Mouse (Mus musculus) kidney, embryonic 16.5 days (tissue): ENCODE measurements around the gene Samd4. TPM values are rescaled to one million over a fixed set of nuclear protein-coding genes. Genes with fewer than 3 reads are reported as not detected.

Experiments
- ATAC-seq: fragments of 200-750 bp; cut with Nextera tagmentation; 2 replicates; pipeline ENCODE4 v1.8.0; 2017; ENCODE audit warnings: moderate TSS enrichment; ENCODE audit not compliant: low FRiP score, low TSS enrichment
- H3K27ac ChIP-seq: fragments of 300-500 bp; sonication (generic); 2 replicates; pipeline ENCODE4 v1.5.1; 2014; ENCODE audit warnings: low read length
- H3K27me3 ChIP-seq: fragments of 300-500 bp; sonication (generic); 2 replicates; pipeline ENCODE4 v1.6.1; 2014; ENCODE audit warnings: low read length, control low read depth, mixed read lengths; ENCODE audit not compliant: insufficient read depth
- H3K36me3 ChIP-seq: fragments of 300-500 bp; sonication (generic); 2 replicates; pipeline ENCODE4 v1.6.1; 2014; ENCODE audit warnings: low read length, control low read depth, mixed read lengths; ENCODE audit not compliant: insufficient read depth
- H3K4me1 ChIP-seq: fragments of 300-500 bp; sonication (generic); 2 replicates; pipeline ENCODE4 v1.6.1; 2014; ENCODE audit warnings: low read length, control low read depth, mixed read lengths; ENCODE audit not compliant: insufficient read depth
- H3K4me2 ChIP-seq: fragments of 300-500 bp; sonication (generic); replicated peaks from 2 replicates; pipeline ENCODE4 v1.6.1; 2014; ENCODE audit warnings: low read depth, low read length
- H3K4me3 ChIP-seq: fragments of 300-500 bp; sonication (generic); 2 replicates; pipeline ENCODE4 v1.5.1; 2014; ENCODE audit warnings: mild to moderate bottlenecking, low read length
- H3K9ac ChIP-seq: fragments of 300-500 bp; sonication (generic); replicated peaks from 2 replicates; pipeline ENCODE4 v1.6.1; 2014; ENCODE audit warnings: low read length
- H3K9me3 ChIP-seq: fragments of 300-500 bp; sonication (generic); 2 replicates; pipeline ENCODE4 v1.6.1; 2016; ENCODE audit warnings: low read length, control low read depth
- WGBS: fragments of 180-500 bp; shearing (Covaris S2); extraction: QIAGEN DNeasy Blood & Tissue Kit; methylation state at CpG from one replicate; pipeline ENCODE4 v1.1.7; 2014; 5-methylcytosine and 5-hydroxymethylcytosine counted together
- polyA plus RNA-seq: library from polyadenylated mRNA; unstranded; fragments of >200 nt; fragmentation: Nextera tagmentation; extraction: Ambion mirVana; gene quantifications from 2 replicates; pipeline ENCODE4 v1.2.1, GENCODE M21; 2015

Gene Samd4
- polyA plus RNA-seq, 1 experiment from 2014 or later: 4.6 TPM

DNA sequence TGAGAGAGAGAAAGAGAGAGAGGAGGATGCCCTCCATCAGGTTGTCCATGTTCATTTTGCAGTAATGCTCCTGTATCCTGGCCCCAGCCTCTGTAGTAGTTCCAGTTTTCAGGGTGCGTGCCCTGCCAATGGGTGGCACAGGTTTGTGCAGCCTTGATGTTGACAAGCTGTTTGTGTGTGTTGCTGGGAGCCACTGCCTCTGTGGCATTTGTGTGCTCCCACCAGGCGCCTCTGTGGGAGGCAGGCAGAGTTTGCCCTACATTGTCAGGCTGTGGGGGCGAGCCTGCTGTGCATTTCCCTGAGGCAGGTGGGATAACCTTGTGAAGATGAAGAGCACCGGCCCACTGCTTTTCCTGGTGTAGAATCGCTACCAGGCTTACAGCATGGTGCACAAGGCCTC, 37.8 kb downstream of the Samd4 start:
- H3K4me1 ChIP-seq: peaks cover 3% of the 10 kb centered on the region; the same call in 1 of the 2 replicates
- no peak overlapping the region for H3K4me2 ChIP-seq
- H3K9ac ChIP-seq: no peak overlapping the region
- no peaks in the 10 kb centered on the region for H3K9me3 ChIP-seq
- ATAC-seq: no peak
- no peak overlapping the region for H3K27ac ChIP-seq
- H3K4me3 ChIP-seq: no peak overlapping the region
- H3K27me3 ChIP-seq: no peaks in the 10 kb centered on the region
- no peaks in the 10 kb centered on the region for H3K36me3 ChIP-seq
- WGBS: 77% methylated on average over 5 of the region's 5 CpGs

DNA sequence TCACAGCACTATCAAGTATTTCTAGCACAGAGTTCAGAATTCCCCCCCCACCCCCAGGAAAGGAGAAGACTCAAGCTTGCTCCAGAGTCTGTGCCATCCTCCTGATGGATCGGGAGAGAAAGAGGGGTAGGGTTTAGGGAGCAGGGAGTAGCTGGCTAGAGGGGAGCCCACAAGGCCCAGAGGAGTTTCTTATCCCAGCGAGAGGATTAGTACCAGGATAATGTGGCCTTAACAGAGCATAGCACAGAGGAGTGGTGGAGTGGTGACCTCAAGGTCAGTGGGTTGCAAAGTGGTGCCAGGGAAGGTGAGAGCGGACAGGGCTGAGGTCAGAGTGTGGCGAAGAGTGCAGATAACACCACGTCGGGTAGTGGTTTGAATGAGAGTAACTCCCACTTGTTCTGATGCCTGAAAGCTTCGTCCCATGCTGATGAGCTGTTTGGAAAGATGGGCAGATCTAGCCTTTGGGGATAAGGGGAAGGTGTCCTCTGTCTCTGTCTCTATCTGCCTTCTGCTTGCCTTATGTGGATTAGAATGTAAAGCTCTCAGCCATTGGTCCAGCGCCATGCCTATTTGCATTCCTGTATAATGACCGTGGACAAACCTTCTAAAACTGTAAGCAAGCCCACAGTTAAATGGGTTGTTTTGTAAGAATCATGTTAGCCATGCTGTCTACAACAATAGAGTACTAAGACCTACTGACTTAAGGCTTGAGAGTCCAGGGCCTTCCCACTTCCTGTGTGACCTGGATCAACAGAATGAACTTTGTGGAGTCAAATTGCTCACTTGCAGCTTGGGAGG, 38.7 kb downstream of the Samd4 start:
- Histone ChIP-seq H3K4me1 (peaks cover 3% of the 10 kb centered on the region; the same call in 1 of the 2 replicates), H3K9me3 (no peaks in the 10 kb centered on the region), H3K4me2 (no peak overlapping the region), H3K4me3 (no peak overlapping the region), H3K27ac (no peak overlapping the region), H3K27me3 (no peaks in the 10 kb centered on the region), H3K9ac (no peak overlapping the region), H3K36me3 (no peaks in the 10 kb centered on the region)
- no peak for ATAC-seq
- 64% methylated on average over 9 of the region's 9 CpGs for WGBS

DNA sequence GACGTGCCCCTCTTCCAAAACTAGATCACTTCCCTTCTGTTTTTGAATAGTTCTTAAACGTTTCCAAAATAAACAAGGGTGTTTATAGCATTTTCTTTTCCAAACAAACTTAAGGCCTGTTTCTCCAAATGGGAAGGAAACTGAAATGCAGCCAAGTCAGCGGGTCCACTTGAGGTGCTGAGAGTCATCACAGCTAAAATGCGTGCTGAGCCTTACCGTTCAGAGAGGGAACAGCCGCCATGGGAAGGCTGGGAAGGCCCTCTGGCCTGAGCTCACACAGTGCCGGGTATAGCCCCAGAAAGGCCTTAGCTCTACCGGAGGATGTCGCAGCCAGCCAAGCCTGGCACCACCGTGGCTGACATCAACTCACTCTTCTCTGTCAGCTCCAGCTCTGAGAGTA, 41.3 kb downstream of the Samd4 start:
- no peak overlapping the region for H3K9ac ChIP-seq
- H3K4me3 ChIP-seq: no peak overlapping the region
- H3K27me3 ChIP-seq: no peaks in the 10 kb centered on the region
- WGBS: 60% methylated on average over 10 of the region's 10 CpGs
- no peak for ATAC-seq
- peak overlapping the region; percentile 21; the same call in 1 of the 2 replicates for H3K27ac ChIP-seq
- H3K4me2 ChIP-seq: no peak overlapping the region
- no peaks in the 10 kb centered on the region for H3K9me3 ChIP-seq
- peaks cover 3% of the 10 kb centered on the region; the same call in 1 of the 2 replicates for H3K4me1 ChIP-seq
- H3K36me3 ChIP-seq: no peaks in the 10 kb centered on the region

DNA sequence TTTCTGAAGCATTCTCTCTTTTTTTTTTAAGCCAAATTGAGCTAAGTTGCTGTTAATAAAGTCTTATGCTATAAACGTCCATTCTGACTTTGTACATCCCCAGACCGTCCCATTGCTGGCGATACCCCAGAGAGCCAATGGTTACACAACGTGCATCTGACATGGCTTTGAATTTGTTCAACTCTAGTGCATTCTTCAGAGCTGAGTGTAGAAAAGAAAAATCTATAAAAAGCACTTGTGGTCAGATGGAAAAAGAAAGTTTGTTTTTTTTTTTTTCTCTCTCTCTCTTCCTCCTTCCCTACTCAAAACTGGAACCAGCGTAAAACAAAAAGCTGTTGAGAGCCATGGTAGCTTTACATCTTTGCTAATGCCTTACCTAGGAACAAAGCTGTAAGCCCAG, 41.8 kb downstream of the Samd4 start:
- Histone ChIP-seq H3K27me3 (no peaks in the 10 kb centered on the region), H3K4me3 (no peak overlapping the region), H3K9ac (no peak overlapping the region), H3K27ac (no peak overlapping the region), H3K36me3 (no peaks in the 10 kb centered on the region), H3K4me1 (peaks cover 3% of the 10 kb centered on the region; the same call in 1 of the 2 replicates), H3K9me3 (no peaks in the 10 kb centered on the region), H3K4me2 (no peak overlapping the region)
- 77% methylated on average over 5 of the region's 5 CpGs for WGBS
- ATAC-seq: no peak

DNA sequence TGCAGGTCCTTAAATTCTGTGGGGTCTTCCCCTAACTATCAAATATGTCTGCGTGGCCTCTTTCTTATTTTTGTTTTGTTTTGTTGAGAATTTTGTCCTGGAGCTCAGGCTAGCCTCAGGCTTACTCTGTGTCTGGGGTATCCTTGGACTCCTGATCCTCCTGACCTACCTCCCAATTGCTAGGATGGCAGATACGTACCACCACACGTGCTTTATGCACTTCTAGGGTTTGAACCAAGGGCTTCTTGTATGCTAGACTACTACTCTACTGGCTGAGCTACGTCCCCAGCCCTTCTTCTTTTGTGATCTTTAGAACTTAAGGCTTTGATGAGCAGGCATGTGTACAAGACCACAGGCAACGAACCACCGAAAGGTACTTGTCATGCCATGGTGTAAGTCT, 45.9 kb downstream of the Samd4 start:
- no peak overlapping the region for H3K27ac ChIP-seq
- no peak overlapping the region for H3K4me3 ChIP-seq
- H3K4me2 ChIP-seq: no peak overlapping the region
- H3K4me1 ChIP-seq: peaks cover 3% of the 10 kb centered on the region; the same call in 1 of the 2 replicates
- H3K9me3 ChIP-seq: no peaks in the 10 kb centered on the region
- H3K36me3 ChIP-seq: no peaks in the 10 kb centered on the region
- ATAC-seq: no peak
- H3K27me3 ChIP-seq: no peaks in the 10 kb centered on the region
- WGBS: 94% methylated on average over 6 of the region's 6 CpGs
- no peak overlapping the region for H3K9ac ChIP-seq

DNA sequence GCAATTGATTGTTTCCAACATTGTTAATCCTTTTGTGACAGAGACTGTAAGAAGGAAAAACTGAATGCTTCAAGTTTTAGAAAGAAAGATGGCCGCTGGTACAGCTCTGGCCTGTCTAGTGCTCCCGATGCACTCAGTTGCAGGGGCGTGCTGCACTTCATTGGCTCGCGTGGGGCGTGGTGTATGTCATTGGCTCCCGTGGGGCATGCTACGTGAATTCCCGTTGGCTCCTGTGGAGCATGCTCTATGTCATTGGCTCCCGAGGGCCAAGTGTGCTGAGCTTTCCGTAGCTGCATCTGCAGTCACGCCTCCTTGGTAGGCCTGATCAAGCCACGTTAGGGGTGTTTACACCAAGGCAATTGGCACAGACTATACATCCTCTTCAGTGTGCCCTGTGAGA, 49.5 kb downstream of the Samd4 start:
- Histone ChIP-seq H3K36me3 (no peaks in the 10 kb centered on the region), H3K4me3 (no peak overlapping the region), H3K4me2 (no peak overlapping the region), H3K9me3 (no peaks in the 10 kb centered on the region), H3K9ac (no peak overlapping the region), H3K27me3 (no peaks in the 10 kb centered on the region), H3K27ac (peak overlapping the region; percentile 25; the same call in 1 of the 2 replicates), H3K4me1 (no peaks in the 10 kb centered on the region)
- ATAC-seq: no peak
- WGBS: 89% methylated on average over 13 of the region's 13 CpGs

DNA sequence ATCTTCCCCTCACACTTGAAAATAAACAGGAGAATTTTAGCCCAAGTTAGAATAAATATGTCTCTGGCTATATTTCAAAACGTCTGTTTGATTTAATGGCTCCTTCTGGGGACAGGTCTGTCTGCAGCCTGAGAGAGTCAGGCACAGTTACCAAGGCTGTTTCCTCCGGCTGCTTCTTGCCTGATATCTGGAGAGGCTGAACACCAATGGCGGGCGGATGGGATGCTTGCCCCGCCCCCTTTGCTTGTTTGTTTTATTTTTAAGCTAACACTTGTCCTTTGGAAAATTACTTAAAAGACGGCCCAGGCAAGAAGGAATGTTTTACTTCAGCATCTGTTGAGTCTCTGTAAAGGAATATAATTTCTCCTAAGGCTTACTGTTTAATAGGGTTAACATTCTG, 50.1 kb downstream of the Samd4 start:
- Histone ChIP-seq H3K4me1 (no peaks in the 10 kb centered on the region), H3K27me3 (no peaks in the 10 kb centered on the region), H3K4me2 (no peak overlapping the region), H3K36me3 (no peaks in the 10 kb centered on the region), H3K9ac (no peak overlapping the region), H3K27ac (no peak overlapping the region), H3K9me3 (no peaks in the 10 kb centered on the region), H3K4me3 (no peak overlapping the region)
- ATAC-seq: no peak
- WGBS: 33% methylated on average over 6 of the region's 6 CpGs

DNA sequence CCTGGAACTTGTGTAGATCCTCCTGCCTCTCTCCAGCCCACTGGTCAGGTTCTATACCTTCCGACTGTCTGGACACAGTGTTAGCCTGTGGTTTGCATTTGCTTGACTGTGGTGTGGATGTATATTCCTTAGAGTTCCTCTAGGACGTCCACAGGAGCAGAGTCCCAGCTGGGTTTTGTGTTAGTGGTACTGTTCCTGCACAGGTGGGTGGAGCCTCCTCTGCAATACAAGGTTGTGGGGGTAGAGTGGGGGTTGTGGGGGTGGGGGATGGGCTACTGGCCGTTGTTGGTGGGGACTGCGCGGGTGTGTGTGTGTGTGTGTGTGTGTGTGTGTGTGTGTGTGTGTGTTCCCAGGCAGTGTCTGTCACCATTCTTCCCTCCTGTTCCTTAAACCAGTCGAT, 58.4 kb downstream of the Samd4 start:
- Histone ChIP-seq H3K9ac (no peak overlapping the region), H3K27ac (peak overlapping the region; percentile 62; the same call in 1 of the 2 replicates), H3K4me2 (no peak overlapping the region), H3K27me3 (no peaks in the 10 kb centered on the region), H3K4me3 (no peak overlapping the region), H3K4me1 (peaks cover 16% of the 10 kb centered on the region), H3K9me3 (no peaks in the 10 kb centered on the region), H3K36me3 (no peaks in the 10 kb centered on the region)
- ATAC-seq: peak; percentile 60
- WGBS: 48% methylated on average over 6 of the region's 6 CpGs

DNA sequence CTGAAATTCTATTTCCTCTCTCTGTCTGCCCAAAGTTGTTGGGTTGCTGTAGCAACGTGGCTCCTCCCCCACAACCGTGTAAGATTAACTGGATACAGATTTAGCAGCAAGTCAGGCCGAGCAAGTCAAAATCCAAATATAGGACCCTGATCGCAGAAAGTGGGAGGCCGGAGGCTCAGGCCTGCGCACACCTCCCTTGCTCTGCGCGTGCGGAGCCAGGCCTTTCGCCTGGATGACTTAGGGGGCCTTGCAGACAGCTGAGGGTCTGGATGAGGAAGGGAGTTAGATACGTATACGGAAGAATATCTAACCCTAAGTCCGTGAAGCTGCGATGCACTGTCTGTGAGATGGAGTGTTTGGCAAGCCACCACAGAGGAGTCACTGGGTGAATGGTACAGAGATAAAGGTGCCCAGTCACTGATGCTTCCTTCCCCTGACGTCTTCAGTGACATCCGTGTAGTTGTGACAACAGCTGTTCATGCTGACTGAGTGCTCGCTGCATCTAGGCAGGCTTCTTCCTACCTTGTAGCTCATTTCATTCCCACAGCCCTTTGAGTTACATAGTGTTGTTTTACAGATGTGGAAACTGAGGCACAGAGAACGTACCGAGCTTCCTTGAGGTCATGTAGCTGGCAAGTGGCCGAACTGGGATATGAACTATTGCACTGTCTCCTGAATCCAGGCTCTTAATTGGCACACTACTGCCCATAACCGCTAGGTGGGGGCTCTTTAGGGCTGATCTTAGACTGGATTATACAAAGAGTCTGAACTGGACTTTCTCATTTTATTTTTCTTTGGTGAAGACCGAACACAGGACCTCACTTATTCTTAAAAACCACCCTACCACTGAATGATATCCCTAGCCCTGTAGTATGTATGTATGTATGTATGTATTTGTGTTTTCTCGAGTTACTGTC, 59.5 kb downstream of the Samd4 start:
- H3K4me1 ChIP-seq: peaks cover 16% of the 10 kb centered on the region
- peak; percentile 52 for ATAC-seq
- peak overlapping the region; percentile 58; the same call in 1 of the 2 replicates for H3K27ac ChIP-seq
- no peaks in the 10 kb centered on the region for H3K9me3 ChIP-seq
- 52% methylated on average over 23 of the region's 23 CpGs for WGBS
- peak overlapping the region; percentile 39; the same call in 1 of the 2 replicates for H3K4me2 ChIP-seq
- no peak overlapping the region for H3K4me3 ChIP-seq
- H3K36me3 ChIP-seq: no peaks in the 10 kb centered on the region
- H3K9ac ChIP-seq: peak overlapping the region; percentile 51
- no peaks in the 10 kb centered on the region for H3K27me3 ChIP-seq
